Mouse (Mus musculus) forebrain, embryonic 13.5 days (tissue): ENCODE data around the gene Nipsnap2. TPM values are rescaled to one million over a fixed set of nuclear protein-coding genes. Genes with fewer than 3 reads are reported as not detected.

Experiments used
- ATAC-seq: fragments of 200-750 bp; cut with Nextera tagmentation; 2 replicates; pipeline ENCODE4 v1.8.0; 2017
- H3K27ac ChIP-seq: fragments of 300-500 bp; sonication (generic); 2 replicates; pipeline ENCODE4 v1.5.1; 2015; ENCODE audit warnings: inconsistent platforms, mild to moderate bottlenecking, moderate library complexity
- H3K27me3 ChIP-seq: fragments of 300-500 bp; sonication (generic); 2 replicates; pipeline ENCODE4 v1.6.1; 2015; ENCODE audit warnings: mild to moderate bottlenecking, inconsistent platforms
- H3K36me3 ChIP-seq: fragments of 300-500 bp; sonication (generic); 2 replicates; pipeline ENCODE4 v1.6.1; 2015; ENCODE audit warnings: mild to moderate bottlenecking, inconsistent platforms; ENCODE audit not compliant: poor library complexity, severe bottlenecking
- H3K4me1 ChIP-seq: fragments of 300-500 bp; sonication (generic); 2 replicates; pipeline ENCODE4 v1.6.1; 2015; ENCODE audit warnings: inconsistent platforms
- H3K4me2 ChIP-seq: fragments of 300-500 bp; sonication (generic); 2 replicates; pipeline ENCODE4 v1.6.1; 2015; ENCODE audit warnings: inconsistent platforms, mild to moderate bottlenecking, moderate library complexity
- H3K4me3 ChIP-seq: fragments of 300-500 bp; sonication (generic); 2 replicates; pipeline ENCODE4 v1.5.1; 2015; ENCODE audit warnings: mild to moderate bottlenecking, inconsistent platforms
- H3K9ac ChIP-seq: fragments of 300-500 bp; sonication (generic); 2 replicates; pipeline ENCODE4 v1.6.1; 2015; ENCODE audit warnings: mild to moderate bottlenecking, inconsistent platforms
- H3K9me3 ChIP-seq: fragments of 300-500 bp; sonication (generic); replicated peaks from 2 replicates; pipeline ENCODE4 v1.6.1; 2016; ENCODE audit warnings: inconsistent platforms
- WGBS: fragments of 180-500 bp; shearing (Covaris S2); methylation state at CpG from one replicate; pipeline ENCODE4 v1.1.7; 2015; 5-methylcytosine and 5-hydroxymethylcytosine counted together
- polyA plus RNA-seq: library from polyadenylated mRNA; unstranded; fragments of >200 nt; fragmentation: Nextera tagmentation; extraction: Ambion mirVana; gene quantifications from 2 replicates; pipeline ENCODE4 v1.2.1, GENCODE M21; 2015

The Nipsnap2 gene
- polyA plus RNA-seq, 1 experiment from 2014 or later, result 88.7 TPM

GRCm38 (mm10) chr5:129725774-129726392, 1.0 kb downstream of the Nipsnap2 start:
- Histone ChIP-seq H3K9me3 (no peaks in the 10 kb centered on the region), H3K4me2 (peak overlapping the region; percentile 64), H3K9ac (peak overlapping the region; percentile 92), H3K4me3 (peak overlapping the region; percentile 86), H3K27me3 (no peaks in the 10 kb centered on the region), H3K4me1 (peaks cover 24% of the 10 kb centered on the region), H3K27ac (peak overlapping the region; percentile 93; the same call in 1 of the 2 replicates), H3K36me3 (no peaks in the 10 kb centered on the region)
- ATAC-seq, result no peak
- WGBS, result 16% methylated on average over 7 of the region's 7 CpGs

GRCm38 (mm10) chr5:129726784-129727183, 1.9 kb downstream of the Nipsnap2 start:
- WGBS, result 88% methylated on average over 3 of the region's 3 CpGs
- Histone ChIP-seq H3K27me3 (no peaks in the 10 kb centered on the region), H3K9me3 (no peaks in the 10 kb centered on the region), H3K27ac (no peak overlapping the region), H3K36me3 (no peaks in the 10 kb centered on the region), H3K4me3 (no peak overlapping the region), H3K4me1 (peaks cover 24% of the 10 kb centered on the region), H3K4me2 (peak overlapping the region; percentile 64), H3K9ac (no peak overlapping the region)
- ATAC-seq, result no peak

GRCm38 (mm10) chr5:129729286-129729685, 4.4 kb downstream of the Nipsnap2 start:
- Histone ChIP-seq H3K4me2 (no peak overlapping the region), H3K27me3 (no peaks in the 10 kb centered on the region), H3K9me3 (no peaks in the 10 kb centered on the region), H3K27ac (no peak overlapping the region), H3K36me3 (no peaks in the 10 kb centered on the region), H3K4me1 (peaks cover 24% of the 10 kb centered on the region), H3K4me3 (no peak overlapping the region), H3K9ac (no peak overlapping the region)
- WGBS, result 82% methylated on average over 11 of the region's 11 CpGs
- ATAC-seq, result no peak

GRCm38 (mm10) chr5:129730344-129730743, 5.5 kb downstream of the Nipsnap2 start:
- no peaks in the 10 kb centered on the region for H3K36me3 ChIP-seq
- no peaks in the 10 kb centered on the region for H3K27me3 ChIP-seq
- H3K9me3 ChIP-seq, result no peaks in the 10 kb centered on the region
- no peak overlapping the region for H3K4me2 ChIP-seq
- H3K4me1 ChIP-seq, result peaks cover 21% of the 10 kb centered on the region
- no peak overlapping the region for H3K27ac ChIP-seq
- H3K4me3 ChIP-seq, result no peak overlapping the region
- H3K9ac ChIP-seq, result no peak overlapping the region
- 88% methylated on average over 11 of the region's 11 CpGs for WGBS
- no peak for ATAC-seq

GRCm38 (mm10) chr5:129731021-129731420, 6.2 kb downstream of the Nipsnap2 start:
- Histone ChIP-seq H3K27ac (no peak overlapping the region), H3K9ac (no peak overlapping the region), H3K9me3 (no peaks in the 10 kb centered on the region), H3K36me3 (no peaks in the 10 kb centered on the region), H3K4me3 (no peak overlapping the region), H3K27me3 (no peaks in the 10 kb centered on the region), H3K4me2 (no peak overlapping the region), H3K4me1 (peaks cover 17% of the 10 kb centered on the region)
- WGBS, result 91% methylated on average over 5 of the region's 5 CpGs
- ATAC-seq, result no peak

- H3K4me1 ChIP-seq, result no peaks in the 10 kb centered on the region
- H3K27me3 ChIP-seq, result no peaks in the 10 kb centered on the region
- no peak overlapping the region for H3K4me3 ChIP-seq
- WGBS, result 95% methylated on average over 1 of the region's 1 CpGs
- peaks cover 44% of the 10 kb centered on the region for H3K36me3 ChIP-seq
- ATAC-seq, result no peak
- no peaks in the 10 kb centered on the region for H3K9me3 ChIP-seq
- H3K27ac ChIP-seq, result no peak overlapping the region
- H3K4me2 ChIP-seq, result no peak overlapping the region
- no peak overlapping the region for H3K9ac ChIP-seq
Measured at GRCm38 (mm10) chr5:129740976-129741375, 16.1 kb downstream of the Nipsnap2 start.

- no peaks in the 10 kb centered on the region for H3K4me1 ChIP-seq
- 88% methylated on average over 7 of the region's 7 CpGs for WGBS
- no peak overlapping the region for H3K4me2 ChIP-seq
- H3K27me3 ChIP-seq, result no peaks in the 10 kb centered on the region
- no peak overlapping the region for H3K4me3 ChIP-seq
- ATAC-seq, result no peak
- peaks cover 62% of the 10 kb centered on the region for H3K36me3 ChIP-seq
- no peak overlapping the region for H3K27ac ChIP-seq
- H3K9me3 ChIP-seq, result no peaks in the 10 kb centered on the region
- H3K9ac ChIP-seq, result no peak overlapping the region
Measured at GRCm38 (mm10) chr5:129742903-129743488, 18.1 kb downstream of the Nipsnap2 start.

GRCm38 (mm10) chr5:129744050-129744449, 19.2 kb downstream of the Nipsnap2 start:
- Histone ChIP-seq H3K9me3 (no peaks in the 10 kb centered on the region), H3K36me3 (peaks cover 71% of the 10 kb centered on the region), H3K4me2 (no peak overlapping the region), H3K27ac (no peak overlapping the region), H3K4me3 (no peak overlapping the region), H3K9ac (no peak overlapping the region), H3K4me1 (no peaks in the 10 kb centered on the region), H3K27me3 (no peaks in the 10 kb centered on the region)
- no peak for ATAC-seq
- WGBS, result 89% methylated on average over 6 of the region's 6 CpGs

- Histone ChIP-seq H3K4me2 (no peak overlapping the region), H3K9ac (no peak overlapping the region), H3K27me3 (no peaks in the 10 kb centered on the region), H3K36me3 (peaks cover 43% of the 10 kb centered on the region), H3K4me3 (no peak overlapping the region), H3K9me3 (no peaks in the 10 kb centered on the region), H3K27ac (no peak overlapping the region), H3K4me1 (peaks cover 11% of the 10 kb centered on the region)
- WGBS, result 95% methylated on average over 20 of the region's 20 CpGs
- ATAC-seq, result no peak
Measured at GRCm38 (mm10) chr5:129756886-129757285, 32.0 kb downstream of the Nipsnap2 start.

GRCm38 (mm10) chr5:129759929-129760480, 35.1 kb downstream of the Nipsnap2 start:
- peaks cover 16% of the 10 kb centered on the region for H3K4me1 ChIP-seq
- no peaks in the 10 kb centered on the region for H3K27me3 ChIP-seq
- H3K9me3 ChIP-seq, result no peaks in the 10 kb centered on the region
- no peak overlapping the region for H3K9ac ChIP-seq
- no peak overlapping the region for H3K4me3 ChIP-seq
- ATAC-seq, result no peak
- no peak overlapping the region for H3K27ac ChIP-seq
- peaks cover 30% of the 10 kb centered on the region for H3K36me3 ChIP-seq
- 93% methylated on average over 13 of the region's 13 CpGs for WGBS
- H3K4me2 ChIP-seq, result no peak overlapping the region

- H3K27ac ChIP-seq, result peak overlapping the region; percentile 86
- 45% methylated on average over 18 of the region's 18 CpGs for WGBS
- no peak overlapping the region for H3K4me3 ChIP-seq
- peaks cover 26% of the 10 kb centered on the region for H3K36me3 ChIP-seq
- no peaks in the 10 kb centered on the region for H3K27me3 ChIP-seq
- H3K4me2 ChIP-seq, result peak overlapping the region; percentile 14
- peaks cover 16% of the 10 kb centered on the region for H3K4me1 ChIP-seq
- no peaks in the 10 kb centered on the region for H3K9me3 ChIP-seq
- peak; percentile 95 for ATAC-seq
- peak overlapping the region; percentile 9; the same call in 1 of the 2 replicates for H3K9ac ChIP-seq
Measured at GRCm38 (mm10) chr5:129761865-129762540, 37.1 kb downstream of the Nipsnap2 start.
